Mouse (Mus musculus): ENCODE measurements at regions not wholly inside any gene's neighbourhood (a gene's known extent, or its start where the extent isn't known, plus 50 kb on each side); places are given as distances from the start of the nearest gene placed in this dataset.

DNA sequence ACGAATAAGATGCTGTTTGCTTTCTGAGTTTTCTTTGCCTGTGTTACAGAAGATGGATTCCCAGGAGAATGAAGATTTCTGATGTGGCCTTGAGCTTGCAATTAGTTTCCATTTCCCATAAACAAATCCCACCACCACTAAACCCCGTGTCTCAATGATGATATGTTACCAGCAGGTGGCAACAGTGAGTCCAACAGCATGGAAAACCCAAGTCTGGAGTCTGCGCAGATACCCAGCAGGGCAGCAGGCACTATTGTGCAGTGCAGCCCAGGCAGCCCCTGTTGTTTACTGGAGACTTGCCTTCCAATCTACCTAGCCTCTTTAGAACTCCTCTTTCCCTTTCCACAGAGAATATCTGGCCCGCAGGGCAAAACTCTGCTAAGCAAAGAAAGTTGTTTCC, 62.7 kb downstream of the Bmp2 start:
- Histone ChIP-seq H3K27me3 (ENCODE audit: control insufficient read depth, insufficient read depth, insufficient read length) (no peaks in the 10 kb centered on the region), H3K79me3 (ENCODE audit: low read depth) (no peaks in the 10 kb centered on the region), H3K4me3 (ENCODE audit: insufficient read depth, poor library complexity, severe bottlenecking) (no peak overlapping the region), H3K79me2 (ENCODE audit: control insufficient read depth, insufficient read depth) (no peaks in the 10 kb centered on the region), H3ac (ENCODE audit: control insufficient read depth, insufficient read length, low read depth) (no peak overlapping the region), H3K36me3 (ENCODE audit: control insufficient read depth, insufficient read depth) (no peaks in the 10 kb centered on the region)
- TF ChIP-seq USF1 (IDR thresholded peaks at IDR 0.05; ENCODE audit: low read depth) (no peak), MYOD1 (IDR thresholded peaks at IDR 0.05; ENCODE audit: control insufficient read depth, insufficient read length, low read depth) (no peak), MAX (IDR thresholded peaks at IDR 0.05) (no peak), CTCF (IDR thresholded peaks at IDR 0.05; ENCODE audit: control insufficient read depth, insufficient read depth, insufficient read length) (no peak), FOSL1 (IDR thresholded peaks at IDR 0.05; ENCODE audit: insufficient read depth, low read length, poor library complexity, severe bottlenecking) (no peak), MYOG (IDR thresholded peaks at IDR 0.05; ENCODE audit: control insufficient read depth, extremely low read depth, insufficient read length) (no peak), CEBPB (IDR thresholded peaks at IDR 0.05; ENCODE audit: low read depth) (no peak)

DNA sequence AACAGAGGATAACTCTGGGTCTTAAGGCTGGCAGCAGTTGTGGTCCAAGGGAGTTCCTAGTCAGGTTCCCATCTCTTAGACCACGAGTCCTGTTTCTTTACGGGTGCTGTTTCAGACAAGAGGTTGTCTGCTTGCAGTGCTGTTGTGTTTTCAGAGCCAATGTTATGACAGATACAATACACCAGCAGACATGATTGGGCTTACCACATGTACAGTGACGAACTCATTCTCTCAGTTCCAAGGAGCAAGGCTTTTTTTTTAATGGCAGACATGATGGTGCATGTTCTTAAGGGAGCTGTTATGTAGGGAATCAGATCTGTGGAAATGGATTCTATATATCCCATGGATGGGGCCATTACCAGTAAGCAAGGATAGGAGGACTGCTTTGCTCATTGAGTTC, 63.3 kb downstream of the Bmp2 start:
- Histone ChIP-seq H3ac (ENCODE audit: control insufficient read depth, insufficient read length, low read depth) (no peak overlapping the region), H3K4me3 (ENCODE audit: insufficient read depth, poor library complexity, severe bottlenecking) (no peak overlapping the region), H3K36me3 (ENCODE audit: control insufficient read depth, insufficient read depth) (no peaks in the 10 kb centered on the region), H3K79me2 (ENCODE audit: control insufficient read depth, insufficient read depth) (no peaks in the 10 kb centered on the region), H3K27me3 (ENCODE audit: control insufficient read depth, insufficient read depth, insufficient read length) (no peaks in the 10 kb centered on the region), H3K79me3 (ENCODE audit: low read depth) (no peaks in the 10 kb centered on the region)
- no peak for TF ChIP-seq CTCF (IDR thresholded peaks at IDR 0.05; ENCODE audit: control insufficient read depth, insufficient read depth, insufficient read length)
- no peak for TF ChIP-seq FOSL1 (IDR thresholded peaks at IDR 0.05; ENCODE audit: insufficient read depth, low read length, poor library complexity, severe bottlenecking)
- TF ChIP-seq CEBPB (IDR thresholded peaks at IDR 0.05; ENCODE audit: low read depth), result no peak
- TF ChIP-seq MYOD1 (IDR thresholded peaks at IDR 0.05; ENCODE audit: control insufficient read depth, insufficient read length, low read depth), result no peak
- no peak for TF ChIP-seq MYOG (IDR thresholded peaks at IDR 0.05; ENCODE audit: control insufficient read depth, extremely low read depth, insufficient read length)
- TF ChIP-seq MAX (IDR thresholded peaks at IDR 0.05), result no peak

DNA sequence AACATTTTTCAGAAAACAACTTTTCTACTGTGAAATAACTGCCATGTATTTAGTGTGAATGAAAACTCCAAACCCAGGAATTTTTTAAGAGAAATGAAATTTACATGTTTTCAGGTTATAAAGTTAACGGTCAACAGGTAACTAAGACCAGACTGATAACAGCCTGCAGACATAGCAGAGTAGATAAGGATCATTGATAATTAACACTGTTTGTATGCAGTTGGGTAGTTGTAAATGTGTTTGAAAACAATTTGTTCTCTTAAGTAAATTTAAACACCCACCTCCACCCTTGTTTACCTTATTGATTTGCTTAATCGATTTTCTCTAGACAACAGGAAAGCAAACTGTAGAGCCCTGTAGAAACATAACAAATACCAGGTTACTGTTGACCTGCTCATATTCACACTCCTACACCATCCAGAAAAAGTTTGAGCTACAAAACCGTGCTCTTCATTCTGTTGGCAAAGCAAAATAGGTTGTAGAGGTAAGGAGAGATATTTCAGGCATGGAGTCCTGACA, 65.4 kb downstream of the Bmp2 start:
- Histone ChIP-seq H3K4me3 (ENCODE audit: insufficient read depth, poor library complexity, severe bottlenecking) (no peak overlapping the region), H3K36me3 (ENCODE audit: control insufficient read depth, insufficient read depth) (no peaks in the 10 kb centered on the region), H3K79me3 (ENCODE audit: low read depth) (no peaks in the 10 kb centered on the region), H3K79me2 (ENCODE audit: control insufficient read depth, insufficient read depth) (no peaks in the 10 kb centered on the region), H3K27me3 (ENCODE audit: control insufficient read depth, insufficient read depth, insufficient read length) (no peaks in the 10 kb centered on the region), H3ac (ENCODE audit: control insufficient read depth, insufficient read length, low read depth) (no peak overlapping the region)
- TF ChIP-seq CTCF (IDR thresholded peaks at IDR 0.05; ENCODE audit: control insufficient read depth, insufficient read depth, insufficient read length), result no peak
- TF ChIP-seq MYOD1 (IDR thresholded peaks at IDR 0.05; ENCODE audit: control insufficient read depth, insufficient read length, low read depth), result no peak
- no peak for TF ChIP-seq MAX (IDR thresholded peaks at IDR 0.05)
- no peak for TF ChIP-seq MYOG (IDR thresholded peaks at IDR 0.05; ENCODE audit: control insufficient read depth, extremely low read depth, insufficient read length)
- TF ChIP-seq CEBPB (IDR thresholded peaks at IDR 0.05; ENCODE audit: low read depth), result no peak
- no peak for TF ChIP-seq USF1 (IDR thresholded peaks at IDR 0.05; ENCODE audit: low read depth)
- TF ChIP-seq FOSL1 (IDR thresholded peaks at IDR 0.05; ENCODE audit: insufficient read depth, low read length, poor library complexity, severe bottlenecking), result no peak

DNA sequence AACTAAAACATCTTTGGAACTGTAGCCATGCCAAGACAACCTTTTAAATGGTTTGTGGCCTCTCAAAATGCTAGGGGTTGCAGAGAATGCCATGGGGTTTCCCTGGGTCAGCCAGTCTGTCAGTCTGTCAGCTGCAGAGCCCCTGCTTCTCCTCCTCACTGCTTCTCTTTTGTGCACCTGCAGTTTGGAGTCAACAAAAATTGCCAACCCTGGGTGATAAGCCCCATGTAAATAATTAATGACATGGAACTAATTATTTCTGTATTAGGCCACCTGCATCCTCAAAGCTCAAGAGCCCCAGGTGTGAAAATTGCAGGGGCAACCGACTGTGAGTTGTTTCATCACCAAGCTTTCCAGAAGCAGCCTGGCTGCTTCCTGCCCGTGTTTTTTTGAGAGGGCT, 70.6 kb downstream of the Bmp2 start:
- no peaks in the 10 kb centered on the region for H3K79me2 ChIP-seq (ENCODE audit: control insufficient read depth, insufficient read depth)
- H3ac ChIP-seq (ENCODE audit: control insufficient read depth, insufficient read length, low read depth), result no peak overlapping the region
- no peak overlapping the region for H3K4me3 ChIP-seq (ENCODE audit: insufficient read depth, poor library complexity, severe bottlenecking)
- no peak for TF ChIP-seq MAX (IDR thresholded peaks at IDR 0.05)
- no peak for TF ChIP-seq FOSL1 (IDR thresholded peaks at IDR 0.05; ENCODE audit: insufficient read depth, low read length, poor library complexity, severe bottlenecking)
- no peak for TF ChIP-seq MYOG (IDR thresholded peaks at IDR 0.05; ENCODE audit: control insufficient read depth, extremely low read depth, insufficient read length)
- TF ChIP-seq CEBPB (IDR thresholded peaks at IDR 0.05; ENCODE audit: low read depth), result no peak
- TF ChIP-seq USF1 (IDR thresholded peaks at IDR 0.05; ENCODE audit: low read depth), result no peak
- no peak for TF ChIP-seq CTCF (IDR thresholded peaks at IDR 0.05; ENCODE audit: control insufficient read depth, insufficient read depth, insufficient read length)
- TF ChIP-seq MYOD1 (IDR thresholded peaks at IDR 0.05; ENCODE audit: control insufficient read depth, insufficient read length, low read depth), result no peak
- H3K79me3 ChIP-seq (ENCODE audit: low read depth), result no peaks in the 10 kb centered on the region
- no peaks in the 10 kb centered on the region for H3K36me3 ChIP-seq (ENCODE audit: control insufficient read depth, insufficient read depth)
- H3K27me3 ChIP-seq (ENCODE audit: control insufficient read depth, insufficient read depth, insufficient read length), result no peaks in the 10 kb centered on the region

DNA sequence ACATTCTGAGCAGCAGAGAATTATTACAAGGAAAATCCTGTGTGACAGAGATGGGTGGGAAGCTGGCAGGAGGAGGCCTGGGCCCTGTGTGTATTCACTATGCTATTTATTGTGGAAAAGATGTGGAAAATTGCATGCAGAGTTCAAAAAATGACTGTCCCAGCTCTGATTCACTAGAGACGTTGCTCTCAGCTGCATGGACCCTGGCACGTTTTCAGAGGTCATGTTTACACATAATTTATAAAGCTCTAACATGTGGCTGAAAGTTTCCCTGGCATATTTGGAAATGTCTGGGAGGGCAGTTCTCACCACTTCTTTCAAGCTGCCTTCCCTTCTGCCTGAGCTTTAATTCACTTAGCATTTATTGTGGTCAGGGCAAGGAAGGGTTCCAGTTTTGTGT, 73.6 kb downstream of the Bmp2 start:
- Histone ChIP-seq H3K27me3 (ENCODE audit: control insufficient read depth, insufficient read depth, insufficient read length) (no peaks in the 10 kb centered on the region), H3K79me2 (ENCODE audit: control insufficient read depth, insufficient read depth) (no peaks in the 10 kb centered on the region), H3ac (ENCODE audit: control insufficient read depth, insufficient read length, low read depth) (no peak overlapping the region), H3K4me3 (ENCODE audit: insufficient read depth, poor library complexity, severe bottlenecking) (no peak overlapping the region), H3K36me3 (ENCODE audit: control insufficient read depth, insufficient read depth) (no peaks in the 10 kb centered on the region), H3K79me3 (ENCODE audit: low read depth) (no peaks in the 10 kb centered on the region)
- no peak for TF ChIP-seq CEBPB (IDR thresholded peaks at IDR 0.05; ENCODE audit: low read depth)
- no peak for TF ChIP-seq FOSL1 (IDR thresholded peaks at IDR 0.05; ENCODE audit: insufficient read depth, low read length, poor library complexity, severe bottlenecking)
- no peak for TF ChIP-seq MAX (IDR thresholded peaks at IDR 0.05)
- no peak for TF ChIP-seq MYOD1 (IDR thresholded peaks at IDR 0.05; ENCODE audit: control insufficient read depth, insufficient read length, low read depth)

DNA sequence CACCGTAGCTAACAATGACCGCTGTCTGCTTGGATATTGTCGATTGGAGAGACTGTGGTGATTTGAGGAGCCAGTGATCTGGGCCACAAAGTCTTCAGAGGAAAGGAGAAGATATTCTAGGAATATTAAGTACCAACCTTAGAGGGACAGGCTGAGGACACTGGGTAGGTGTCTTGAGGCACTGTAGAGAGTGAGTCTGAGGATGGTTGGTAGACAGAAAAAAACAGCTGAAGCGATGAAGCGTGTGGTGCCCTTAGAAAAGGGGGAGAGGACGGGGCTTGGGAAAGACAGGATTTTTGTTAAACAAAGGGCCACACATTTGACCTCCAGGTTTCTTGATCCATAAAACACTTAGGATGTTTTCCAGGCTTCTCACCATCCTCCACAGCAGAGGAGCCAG, 76.9 kb downstream of the Bmp2 start:
- Histone ChIP-seq H3ac (ENCODE audit: control insufficient read depth, insufficient read length, low read depth) (no peak overlapping the region), H3K27me3 (ENCODE audit: control insufficient read depth, insufficient read depth, insufficient read length) (no peaks in the 10 kb centered on the region), H3K4me3 (ENCODE audit: insufficient read depth, poor library complexity, severe bottlenecking) (no peak overlapping the region), H3K79me3 (ENCODE audit: low read depth) (no peaks in the 10 kb centered on the region), H3K79me2 (ENCODE audit: control insufficient read depth, insufficient read depth) (no peaks in the 10 kb centered on the region), H3K36me3 (ENCODE audit: control insufficient read depth, insufficient read depth) (no peaks in the 10 kb centered on the region)
- TF ChIP-seq MYOD1 (IDR thresholded peaks at IDR 0.05; ENCODE audit: control insufficient read depth, insufficient read length, low read depth) (no peak), CEBPB (IDR thresholded peaks at IDR 0.05; ENCODE audit: low read depth) (no peak), MAX (IDR thresholded peaks at IDR 0.05) (no peak), USF1 (IDR thresholded peaks at IDR 0.05; ENCODE audit: low read depth) (no peak), FOSL1 (IDR thresholded peaks at IDR 0.05; ENCODE audit: insufficient read depth, low read length, poor library complexity, severe bottlenecking) (no peak), CTCF (IDR thresholded peaks at IDR 0.05; ENCODE audit: control insufficient read depth, insufficient read depth, insufficient read length) (no peak), MYOG (IDR thresholded peaks at IDR 0.05; ENCODE audit: control insufficient read depth, extremely low read depth, insufficient read length) (no peak)

Measured in C2C12 (cell line).